Mouse (Mus musculus): ENCODE results near the gene Pbld1. TPM values are rescaled to one million over a fixed set of nuclear protein-coding genes. Genes with fewer than 3 reads are reported as not detected.

Gene Pbld1
- polyA plus RNA-seq, 2 experiments = 3.8 to 5.2 TPM

DNA sequence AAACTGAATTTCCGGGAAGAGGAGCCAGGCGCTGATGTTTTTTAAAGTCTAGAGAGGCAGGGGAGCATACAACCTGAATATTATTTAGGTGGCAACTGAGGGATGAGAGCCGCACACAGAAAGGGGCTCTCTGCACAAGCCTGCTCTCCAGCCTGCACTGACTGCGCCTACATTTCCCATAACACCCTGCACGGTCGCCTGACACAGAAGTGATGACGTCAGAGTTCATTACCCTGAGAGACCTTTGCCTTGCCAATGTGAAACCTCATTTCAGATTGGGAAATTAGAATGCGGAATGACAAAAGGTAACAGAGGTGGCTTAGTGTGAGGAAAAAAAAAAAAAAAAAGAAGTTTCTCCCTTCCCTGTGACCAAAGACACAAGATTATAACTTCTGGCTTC, 62.6 kb downstream of the Pbld1 start:
- no peak; the same call in 1 of the 2 replicates for ATAC-seq (ENCODE audit: insufficient read depth)
- 36% methylated on average over 8 of the region's 8 CpGs for WGBS (ENCODE audit: insufficient replicate concordance)
- Histone ChIP-seq H3K27me3 (ENCODE audit: control insufficient read depth, insufficient read depth, low read length) (no peaks in the 10 kb centered on the region), H3K9ac (replicated peaks) (no peak overlapping the region), H3K36me3 (replicated peaks; ENCODE audit: control insufficient read depth, insufficient read depth, low read depth) (no peaks in the 10 kb centered on the region), H3K4me1 (replicated peaks; ENCODE audit: control insufficient read depth in 2 of 2, insufficient read depth in 2 of 2, low read length in 1 of 2) (no peaks in the 10 kb centered on the region), H3K4me3 (ENCODE audit: insufficient read depth in 1 of 2, low read depth in 2 of 2, low read length in 2 of 2) (no peak overlapping the region), H3K4me2 (ENCODE audit: low read depth) (no peak overlapping the region), H3K9me3 (ENCODE audit: control insufficient read depth, low read length) (no peaks in the 10 kb centered on the region), H3K27ac (no peak overlapping the region)
- TF ChIP-seq CTCF (IDR thresholded peaks at IDR 0.05; ENCODE audit: low read depth) (no peak), EP300 (IDR thresholded peaks at IDR 0.05; ENCODE audit: low read depth) (no peak)
- peak; percentile 7 to 26 (median 18) for DNase-seq (ENCODE audit: low read depth in 3 of 3, low spot score in 3 of 3)

- Histone ChIP-seq H3K36me3 (replicated peaks; ENCODE audit: control insufficient read depth, insufficient read depth, low read depth) (no peaks in the 10 kb centered on the region), H3K9ac (replicated peaks) (no peak overlapping the region), H3K27me3 (ENCODE audit: control insufficient read depth, insufficient read depth, low read length) (no peaks in the 10 kb centered on the region), H3K4me1 (replicated peaks; ENCODE audit: control insufficient read depth in 2 of 2, insufficient read depth in 2 of 2, low read length in 1 of 2) (no peaks in the 10 kb centered on the region), H3K9me3 (ENCODE audit: control insufficient read depth, low read length) (no peaks in the 10 kb centered on the region), H3K4me2 (ENCODE audit: low read depth) (no peak overlapping the region), H3K27ac (no peak overlapping the region), H3K4me3 (ENCODE audit: insufficient read depth in 1 of 2, low read depth in 2 of 2, low read length in 2 of 2) (no peak overlapping the region)
- WGBS (ENCODE audit: insufficient replicate concordance) = 58% methylated on average over 8 of the region's 8 CpGs
- TF ChIP-seq CTCF (IDR thresholded peaks at IDR 0.05; ENCODE audit: low read depth) (no peak), EP300 (IDR thresholded peaks at IDR 0.05; ENCODE audit: low read depth) (no peak)
- DNase-seq (ENCODE audit: low read depth in 3 of 3, low spot score in 3 of 3) (no peak), ATAC-seq (ENCODE audit: insufficient read depth) (no peak)
Observed at GRCm38 (mm10) chr10:63123141-63123540, 63.2 kb downstream of the Pbld1 start.

GRCm38 (mm10) chr10:63124016-63124415, 64.1 kb downstream of the Pbld1 start:
- H3K4me1 ChIP-seq (replicated peaks; ENCODE audit: control insufficient read depth in 2 of 2, insufficient read depth in 2 of 2, low read length in 1 of 2) = no peaks in the 10 kb centered on the region
- no peaks in the 10 kb centered on the region for H3K36me3 ChIP-seq (replicated peaks; ENCODE audit: control insufficient read depth, insufficient read depth, low read depth)
- H3K9me3 ChIP-seq (ENCODE audit: control insufficient read depth, low read length) = no peaks in the 10 kb centered on the region
- WGBS (ENCODE audit: insufficient replicate concordance) = 75% methylated on average over 10 of the region's 10 CpGs
- no peak overlapping the region for H3K27ac ChIP-seq
- no peak for ATAC-seq (ENCODE audit: insufficient read depth)
- H3K4me2 ChIP-seq (ENCODE audit: low read depth) = no peak overlapping the region
- no peaks in the 10 kb centered on the region for H3K27me3 ChIP-seq (ENCODE audit: control insufficient read depth, insufficient read depth, low read length)
- TF ChIP-seq CTCF (IDR thresholded peaks at IDR 0.05; ENCODE audit: low read depth) (no peak), EP300 (IDR thresholded peaks at IDR 0.05; ENCODE audit: low read depth) (no peak)
- no peak overlapping the region for H3K4me3 ChIP-seq (ENCODE audit: insufficient read depth in 1 of 2, low read depth in 2 of 2, low read length in 2 of 2)
- H3K9ac ChIP-seq (replicated peaks) = no peak overlapping the region
- DNase-seq (ENCODE audit: low read depth in 3 of 3, low spot score in 3 of 3) = no peak

DNA sequence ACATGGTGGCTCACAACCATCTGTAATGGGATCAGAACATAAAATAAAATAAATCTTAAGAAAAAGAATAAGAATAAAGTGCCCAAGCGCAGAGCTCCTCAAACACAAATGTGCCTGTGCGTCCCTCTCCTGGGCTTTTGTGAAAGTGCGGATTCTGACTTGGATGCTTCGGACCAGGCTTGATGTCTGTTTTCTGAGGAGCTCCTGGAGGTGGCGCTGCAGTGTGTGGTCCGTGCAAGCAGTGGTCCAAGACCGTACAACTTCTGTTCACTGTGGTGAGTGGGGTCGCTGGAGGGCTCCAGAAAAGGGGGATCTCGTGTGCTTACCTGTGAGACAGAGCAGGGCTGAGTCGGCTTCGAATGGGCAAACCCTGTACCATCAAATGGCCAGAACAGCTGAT, 65.4 kb downstream of the Pbld1 start:
- DNase-seq (ENCODE audit: low read depth in 3 of 3, low spot score in 3 of 3) (no peak), ATAC-seq (ENCODE audit: insufficient read depth) (no peak)
- TF ChIP-seq CTCF (IDR thresholded peaks at IDR 0.05; ENCODE audit: low read depth) = peak; percentile 35; the same call in 1 of the 2 replicates
- no peak for TF ChIP-seq EP300 (IDR thresholded peaks at IDR 0.05; ENCODE audit: low read depth)
- H3K9ac ChIP-seq (replicated peaks) = no peak overlapping the region
- H3K4me1 ChIP-seq (replicated peaks; ENCODE audit: control insufficient read depth in 2 of 2, insufficient read depth in 2 of 2, low read length in 1 of 2) = no peaks in the 10 kb centered on the region
- H3K4me3 ChIP-seq (ENCODE audit: insufficient read depth in 1 of 2, low read depth in 2 of 2, low read length in 2 of 2) = no peak overlapping the region
- H3K4me2 ChIP-seq (ENCODE audit: low read depth) = no peak overlapping the region
- H3K36me3 ChIP-seq (replicated peaks; ENCODE audit: control insufficient read depth, insufficient read depth, low read depth) = no peaks in the 10 kb centered on the region
- WGBS (ENCODE audit: insufficient replicate concordance) = 37% methylated on average over 11 of the region's 11 CpGs
- no peak overlapping the region for H3K27ac ChIP-seq
- no peaks in the 10 kb centered on the region for H3K9me3 ChIP-seq (ENCODE audit: control insufficient read depth, low read length)
- H3K27me3 ChIP-seq (ENCODE audit: control insufficient read depth, insufficient read depth, low read length) = no peaks in the 10 kb centered on the region

DNA sequence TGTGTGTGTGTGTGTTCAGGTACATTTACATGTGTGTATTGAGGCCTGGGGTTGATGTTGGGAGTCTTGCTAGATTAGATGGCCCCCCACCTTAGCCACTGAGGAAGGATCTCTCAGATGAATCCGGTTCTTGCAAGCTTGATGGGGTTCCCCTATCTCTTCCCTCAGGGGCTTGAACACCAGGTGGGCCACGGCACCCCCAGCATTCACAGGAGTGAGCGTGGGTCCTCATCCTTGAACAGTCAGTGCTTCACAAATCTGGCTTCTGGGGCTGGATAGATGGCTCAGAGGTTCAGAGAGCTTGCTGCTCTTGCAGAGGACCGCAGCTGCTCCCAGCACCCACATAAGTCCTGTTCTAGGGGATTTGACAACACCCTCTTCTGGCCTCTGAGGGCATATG, 66.2 kb downstream of the Pbld1 start:
- no peaks in the 10 kb centered on the region for H3K9me3 ChIP-seq (ENCODE audit: control insufficient read depth, low read length)
- TF ChIP-seq EP300 (IDR thresholded peaks at IDR 0.05; ENCODE audit: low read depth) = no peak
- no peak for TF ChIP-seq CTCF (IDR thresholded peaks at IDR 0.05; ENCODE audit: low read depth)
- H3K4me3 ChIP-seq (ENCODE audit: insufficient read depth in 1 of 2, low read depth in 2 of 2, low read length in 2 of 2) = no peak overlapping the region
- H3K4me1 ChIP-seq (replicated peaks; ENCODE audit: control insufficient read depth in 2 of 2, insufficient read depth in 2 of 2, low read length in 1 of 2) = no peaks in the 10 kb centered on the region
- no peaks in the 10 kb centered on the region for H3K27me3 ChIP-seq (ENCODE audit: control insufficient read depth, insufficient read depth, low read length)
- no peaks in the 10 kb centered on the region for H3K36me3 ChIP-seq (replicated peaks; ENCODE audit: control insufficient read depth, insufficient read depth, low read depth)
- H3K4me2 ChIP-seq (ENCODE audit: low read depth) = no peak overlapping the region
- no peak for DNase-seq (ENCODE audit: low read depth in 3 of 3, low spot score in 3 of 3)
- WGBS (ENCODE audit: insufficient replicate concordance) = 50% methylated on average over 4 of the region's 4 CpGs
- no peak overlapping the region for H3K9ac ChIP-seq (replicated peaks)
- no peak overlapping the region for H3K27ac ChIP-seq
- no peak for ATAC-seq (ENCODE audit: insufficient read depth)

All from liver, embryonic 14.5 days (tissue).